Mouse (Mus musculus) MEL (cell line): Measurements from ENCODE around the gene Phf7.

Experiments
- CTCF ChIP-seq, 3 experiments: IDR thresholded peaks in 2 of 3; conservative IDR thresholded peaks in 1 of 3; 2 replicates each; pipeline ENCODE4 v1.5.1; 2011 to 2012; ENCODE audit warnings: low read length in 3 of 3, low read depth in 2 of 3, mild to moderate bottlenecking in 2 of 3, improper control_type of control experiment in 1 of 3, inconsistent platforms in 1 of 3, mixed read lengths in 1 of 3, moderate library complexity in 1 of 3; ENCODE audit not compliant: control insufficient read depth in 1 of 3, insufficient read depth in 1 of 3, poor library complexity in 1 of 3, severe bottlenecking in 1 of 3
- EP300 ChIP-seq, 2 experiments: IDR thresholded peaks; 2 replicates each; pipeline ENCODE4 v1.6.1; 2011; ENCODE audit warnings: improper control_type of control experiment in 2 of 2, low read length in 2 of 2, low read depth in 1 of 2, mild to moderate bottlenecking in 1 of 2
- GATA1 ChIP-seq: IDR thresholded peaks from 2 replicates; pipeline ENCODE4 v1.6.1; 2011; ENCODE audit warnings: low read depth, low read length, improper control_type of control experiment
- HCFC1 ChIP-seq: IDR thresholded peaks from 2 replicates; pipeline ENCODE4 v1.6.1; 2012; ENCODE audit warnings: low read depth, mild to moderate bottlenecking, inconsistent platforms, low read length, improper control_type of control experiment, moderate library complexity
- MAFK ChIP-seq: IDR thresholded peaks from 2 replicates; pipeline ENCODE4 v1.6.1; 2011; ENCODE audit warnings: low read depth, mild to moderate bottlenecking, low read length, improper control_type of control experiment, borderline replicate concordance
- MAZ ChIP-seq: IDR thresholded peaks from 2 replicates; pipeline ENCODE4 v1.6.1; 2012; ENCODE audit warnings: low read depth, mild to moderate bottlenecking, inconsistent platforms, low read length, improper control_type of control experiment
- MXI1 ChIP-seq: IDR thresholded peaks from 2 replicates; pipeline ENCODE4 v1.6.1; 2011; ENCODE audit warnings: mild to moderate bottlenecking, low read depth, low read length, improper control_type of control experiment
- NRF1 ChIP-seq: IDR thresholded peaks from 2 replicates; pipeline ENCODE4 v1.6.1; 2014; ENCODE audit warnings: low read depth, mild to moderate bottlenecking, inconsistent platforms, low read length, improper control_type of control experiment, moderate library complexity; ENCODE audit not compliant: poor library complexity, insufficient read depth, severe bottlenecking
- POLR2A ChIP-seq, 2 experiments: IDR thresholded peaks; 2 replicates each; pipeline ENCODE4 v1.6.1; 2011 to 2012; ENCODE audit warnings: low read length in 2 of 2, mild to moderate bottlenecking in 2 of 2, control low read depth in 1 of 2, improper control_type of control experiment in 1 of 2, low read depth in 1 of 2, moderate library complexity in 1 of 2; ENCODE audit not compliant: control insufficient read depth in 1 of 2, insufficient read depth in 1 of 2, poor library complexity in 1 of 2
- POLR2AphosphoS5 ChIP-seq: IDR thresholded peaks from 2 replicates; pipeline ENCODE4 v1.6.1; 2012; ENCODE audit warnings: low read depth, borderline replicate concordance, mild to moderate bottlenecking, inconsistent platforms, low read length, moderate library complexity, mixed read lengths
- RCOR1 ChIP-seq: IDR thresholded peaks from 2 replicates; pipeline ENCODE4 v1.6.1; 2012; ENCODE audit warnings: low read depth, mild to moderate bottlenecking, inconsistent platforms, low read length, improper control_type of control experiment
- ZNF384 ChIP-seq: IDR thresholded peaks from 2 replicates; pipeline ENCODE4 v1.6.1; 2012; ENCODE audit warnings: low read depth, mild to moderate bottlenecking, inconsistent platforms, low read length, improper control_type of control experiment

DNA sequence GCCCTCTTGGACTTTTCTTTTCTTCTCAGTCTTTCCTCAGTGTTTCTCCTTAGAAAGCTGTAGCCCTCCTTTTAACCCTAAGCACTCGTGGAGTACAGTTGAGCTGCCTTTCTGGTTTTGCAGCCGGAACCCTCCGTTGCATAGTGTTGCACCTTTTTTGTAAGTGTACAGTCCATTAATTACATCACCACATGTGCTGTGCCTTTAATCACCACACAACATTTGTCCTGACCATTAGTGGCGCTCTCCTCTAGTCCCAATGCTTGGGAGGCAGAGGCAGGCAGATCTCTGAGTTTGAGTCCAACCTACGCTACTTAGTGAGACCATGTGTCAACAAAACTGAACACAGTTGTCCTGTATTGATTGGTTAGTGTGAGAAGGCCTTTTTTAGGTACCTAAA, 974 bp upstream of the Phf7 start:
- TF ChIP-seq EP300 (IDR thresholded peaks at IDR 0.05; ENCODE audit: low read depth in 1 of 2, low read length in 2 of 2) (no peak), GATA1 (no peak), MXI1 (no peak), ZNF384 (no peak), CTCF (IDR thresholded peaks at IDR 0.05 in 2 of 3, conservative IDR thresholded peaks at IDR 0.05 in 1 of 3; ENCODE audit: control insufficient read depth in 1 of 3, insufficient read depth in 1 of 3, low read depth in 2 of 3, low read length in 3 of 3, poor library complexity in 1 of 3, severe bottlenecking in 1 of 3) (no peak), MAFK (no peak), POLR2A (IDR thresholded peaks at IDR 0.05; ENCODE audit: control insufficient read depth in 1 of 2, insufficient read depth in 1 of 2, low read depth in 1 of 2, low read length in 2 of 2, poor library complexity in 1 of 2) (no peak), NRF1 (no peak), RCOR1 (no peak), MAZ (no peak), POLR2AphosphoS5 (no peak), HCFC1 (no peak)
